Mouse (Mus musculus): ENCODE measurements at regions not wholly inside any gene's neighbourhood (a gene's known extent, or its start where the extent isn't known, plus 50 kb on each side); places are given as distances from the start of the nearest gene placed in this dataset.

DNA sequence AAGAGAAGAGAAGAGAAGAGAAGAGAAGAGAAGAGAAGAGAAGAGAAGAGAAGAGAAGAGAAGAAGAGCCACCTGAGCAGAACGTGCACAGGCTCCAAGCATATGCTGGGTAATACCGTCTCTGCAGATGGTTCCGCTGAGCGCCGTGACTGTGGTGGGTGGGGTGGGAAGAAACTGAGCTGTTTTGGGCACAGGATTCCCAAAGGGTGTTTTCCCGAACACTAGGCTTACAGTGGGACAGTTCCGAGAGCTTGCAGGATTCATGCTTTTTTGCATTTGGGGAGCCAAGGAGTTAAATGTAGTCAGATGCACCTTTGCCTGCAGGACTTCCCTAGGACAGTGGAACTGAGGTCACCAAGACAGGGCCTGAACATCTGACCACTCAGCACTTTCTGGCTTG, 142.3 kb upstream of the Lrfn2 start:
- no peak for DNase-seq (ENCODE audit: low spot score)

DNA sequence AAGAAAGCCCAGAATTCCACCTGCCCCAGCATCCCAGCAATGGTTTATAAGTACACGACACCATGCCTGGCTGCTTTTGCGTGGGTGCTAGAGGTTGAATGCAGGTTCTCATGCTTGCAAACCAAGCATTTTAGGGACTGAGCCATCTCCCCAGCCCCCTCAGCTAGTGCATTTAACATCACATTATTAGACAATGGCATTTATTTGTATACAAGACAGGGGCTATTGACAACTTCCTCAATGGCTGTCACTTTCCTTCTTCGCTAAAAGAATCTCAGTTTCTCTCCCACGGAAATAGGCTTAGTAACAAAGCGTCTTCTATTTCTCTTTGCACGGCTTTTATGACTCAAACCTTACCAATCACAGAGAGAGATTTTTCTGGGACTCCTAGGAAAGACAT, 141.7 kb upstream of the Lrfn2 start:
- no peak for DNase-seq (ENCODE audit: low spot score)

DNA sequence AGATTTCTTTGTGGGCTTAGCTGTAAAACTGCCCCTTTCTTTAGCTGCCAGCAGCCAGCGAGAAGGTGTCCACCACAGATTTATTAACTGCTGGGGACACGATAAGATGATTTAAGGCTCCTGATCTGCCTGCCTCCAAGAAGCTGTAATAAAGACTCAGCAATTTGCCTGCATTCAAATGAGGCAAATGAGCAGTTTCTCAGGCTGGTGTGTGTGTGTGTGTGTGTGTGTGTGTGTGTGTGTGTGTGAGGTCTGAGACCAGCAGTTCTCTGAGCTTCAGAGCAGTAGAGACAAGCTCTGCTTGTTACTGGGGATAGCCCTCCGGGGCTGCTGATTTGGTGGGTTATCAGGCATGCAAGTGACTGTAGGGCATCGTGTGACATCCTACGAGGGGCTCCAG, 139.2 kb upstream of the Lrfn2 start:
- no peak for DNase-seq (ENCODE audit: low spot score)

DNA sequence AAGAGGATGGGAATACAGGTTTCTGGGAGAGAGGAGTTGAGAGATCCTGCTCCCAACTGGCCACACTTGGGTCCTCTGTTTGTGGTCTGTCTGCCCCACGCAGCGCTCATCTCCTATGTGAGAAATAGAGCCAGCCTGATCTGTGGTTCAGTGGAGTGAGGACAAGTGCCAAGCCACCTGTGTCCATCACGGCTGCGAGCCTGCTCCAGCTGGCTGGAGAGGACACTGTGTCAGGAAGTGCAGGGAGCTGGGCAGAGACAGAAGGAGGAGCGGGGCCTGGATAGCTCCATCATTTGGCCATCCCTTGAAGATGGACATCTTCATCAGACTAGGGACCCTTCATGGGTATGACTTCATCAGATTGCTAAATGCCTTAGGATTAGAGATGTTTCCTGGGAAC, 136.4 kb upstream of the Lrfn2 start:
- no peak for DNase-seq (ENCODE audit: low spot score)

DNA sequence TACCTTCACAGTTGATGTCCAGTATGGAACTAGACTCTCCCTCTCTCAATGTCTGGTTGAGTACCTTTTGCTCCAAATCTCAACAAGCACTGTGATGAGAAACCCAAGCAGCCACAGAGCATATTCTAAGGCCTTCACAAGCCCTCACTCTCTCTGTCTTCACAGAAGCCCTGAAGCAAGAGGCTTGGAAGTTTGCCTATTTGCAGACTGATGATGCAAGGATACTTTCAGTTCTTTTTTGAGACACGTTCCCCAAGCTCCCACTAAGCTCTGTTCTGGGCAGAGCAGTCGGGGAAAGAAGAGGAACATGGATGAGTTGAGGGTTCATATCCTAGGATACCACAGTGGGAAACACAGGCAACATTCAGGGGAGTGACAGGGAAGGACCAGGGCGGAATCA, 134.0 kb upstream of the Lrfn2 start:
- no peak for DNase-seq (ENCODE audit: low spot score)

DNA sequence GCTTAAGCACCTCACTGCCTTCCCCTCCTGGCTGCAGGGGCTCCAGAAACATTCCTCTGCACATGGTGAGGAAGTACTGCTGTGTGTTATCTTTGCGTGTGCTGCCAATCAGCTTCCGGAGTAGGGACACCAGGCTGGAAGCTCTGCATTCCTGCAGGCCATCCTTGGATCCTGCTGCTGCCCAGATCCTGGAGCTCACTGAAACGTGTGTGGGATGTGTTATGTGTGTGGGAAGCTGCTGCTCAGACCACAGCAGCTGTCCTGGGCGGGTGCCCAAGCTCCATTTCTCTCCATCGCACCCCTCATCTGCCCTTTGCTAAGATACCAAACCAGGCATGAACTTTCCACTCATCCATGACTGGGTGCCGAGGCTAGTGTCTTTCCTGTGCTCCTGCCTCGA, 129.5 kb upstream of the Lrfn2 start:
- no peak for DNase-seq (ENCODE audit: low spot score)

DNA sequence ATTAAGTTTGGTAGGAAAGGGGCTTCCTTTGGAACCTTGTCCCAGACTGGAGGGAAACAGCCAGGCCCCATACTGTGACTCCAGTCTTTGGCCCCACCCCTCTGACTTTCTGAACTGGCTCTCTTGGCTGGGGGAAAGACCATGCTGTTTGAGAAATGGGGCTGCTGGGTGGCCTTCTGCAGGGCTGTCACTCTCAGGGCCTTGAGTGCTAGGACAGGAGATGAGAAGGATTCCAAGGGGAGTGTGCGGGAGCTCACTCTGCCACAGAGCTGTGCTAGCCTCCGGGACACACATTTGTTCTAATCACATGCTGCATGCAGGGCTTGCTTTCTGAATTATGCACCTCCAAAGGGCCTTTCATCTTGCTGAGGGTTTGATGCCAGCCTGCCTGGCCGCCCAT, 124.3 kb upstream of the Lrfn2 start:
- DNase-seq (ENCODE audit: low spot score), result no peak

DNA sequence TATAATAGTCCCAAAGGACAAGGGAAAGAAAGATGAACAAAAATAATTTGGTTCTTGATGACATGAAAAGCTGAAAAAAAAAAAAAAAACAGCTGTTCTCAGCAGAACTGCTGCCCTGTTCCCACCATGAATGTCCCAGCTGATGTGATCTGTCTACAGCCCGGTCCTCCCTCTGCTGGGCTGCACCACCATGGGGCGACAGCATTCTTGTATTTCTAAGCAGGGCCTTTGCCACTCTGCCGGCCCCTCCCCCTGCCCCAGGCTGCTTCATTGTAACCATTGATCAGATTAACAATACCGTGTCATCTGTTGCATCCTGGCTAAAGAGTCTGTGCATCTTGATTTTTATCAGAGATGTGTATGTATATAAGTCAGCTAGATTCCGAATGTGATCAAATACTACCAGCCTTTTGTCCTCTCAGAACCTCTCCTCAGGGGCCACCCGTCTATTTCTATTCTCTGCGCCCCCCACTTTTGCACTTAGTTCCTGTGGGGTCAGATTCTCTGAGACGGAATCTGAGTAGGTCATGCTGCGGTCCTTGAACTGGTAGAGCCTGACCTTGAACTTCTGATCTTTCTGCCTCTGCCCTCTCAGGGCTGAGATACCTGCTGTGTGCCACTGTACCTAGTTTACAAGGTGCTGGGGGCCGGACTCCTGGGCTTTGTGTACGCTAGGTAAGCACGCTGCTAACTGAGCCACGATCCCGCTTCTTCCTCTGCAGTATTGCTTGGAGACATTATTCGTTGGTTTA, 117.2 kb upstream of the Lrfn2 start:
- no peak for DNase-seq (ENCODE audit: low spot score)

DNA sequence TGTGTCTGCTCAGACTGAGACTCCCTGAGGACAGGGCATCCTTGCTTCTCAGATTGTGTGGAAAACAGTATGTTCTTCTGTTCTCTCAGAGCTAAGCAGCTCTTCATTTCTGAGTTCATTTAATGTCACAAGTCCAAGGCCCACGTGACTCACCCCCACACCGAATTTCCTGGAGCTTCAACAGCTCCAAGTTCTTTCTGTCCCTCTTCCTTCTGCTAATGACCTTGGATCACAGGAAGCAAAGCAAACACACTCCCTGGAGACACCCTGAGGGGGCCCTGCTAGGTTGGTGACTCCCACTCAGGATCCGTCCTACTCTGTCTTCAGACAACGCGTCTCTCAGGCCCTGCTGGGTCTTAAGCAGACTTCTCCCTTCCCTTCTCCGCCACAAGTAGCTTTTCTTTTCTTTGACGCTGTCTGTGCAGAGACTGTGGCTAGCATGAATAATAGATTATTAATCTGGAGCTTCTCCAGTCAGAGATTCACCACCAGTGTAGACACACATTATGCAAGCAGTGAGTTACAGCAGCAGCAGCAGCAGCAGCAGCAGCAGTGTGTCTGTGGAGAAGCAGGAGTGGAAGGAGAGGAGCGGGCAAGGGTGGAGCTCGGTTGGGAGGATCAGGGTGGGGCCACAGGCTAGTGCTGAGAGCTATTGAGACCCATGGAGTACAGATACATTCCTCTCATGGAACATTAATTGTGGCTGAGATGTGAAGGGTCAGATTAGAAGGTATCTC, 115.4 kb upstream of the Lrfn2 start:
- peak; percentile 29 for DNase-seq (ENCODE audit: low spot score)

DNA sequence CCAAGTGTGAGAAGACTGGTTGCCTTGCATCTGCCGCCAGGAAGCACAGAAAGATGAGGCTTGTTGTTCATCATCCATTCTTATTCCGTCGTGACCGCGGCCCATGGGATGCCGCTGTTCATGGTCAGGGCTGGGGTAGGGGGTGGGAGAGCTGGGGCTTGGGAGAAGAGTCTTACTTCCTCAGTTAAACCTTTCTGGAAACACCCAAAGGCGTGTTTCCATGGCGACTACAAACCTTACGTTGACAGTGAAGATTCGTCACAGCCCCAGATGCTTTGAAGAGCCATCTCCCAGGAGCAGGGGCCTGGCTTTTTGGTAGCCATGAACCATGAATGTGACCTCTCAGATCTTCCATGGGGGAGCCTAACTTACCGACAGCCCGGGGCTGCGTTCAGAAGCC, 114.6 kb upstream of the Lrfn2 start:
- no peak for DNase-seq (ENCODE audit: low spot score)

DNA sequence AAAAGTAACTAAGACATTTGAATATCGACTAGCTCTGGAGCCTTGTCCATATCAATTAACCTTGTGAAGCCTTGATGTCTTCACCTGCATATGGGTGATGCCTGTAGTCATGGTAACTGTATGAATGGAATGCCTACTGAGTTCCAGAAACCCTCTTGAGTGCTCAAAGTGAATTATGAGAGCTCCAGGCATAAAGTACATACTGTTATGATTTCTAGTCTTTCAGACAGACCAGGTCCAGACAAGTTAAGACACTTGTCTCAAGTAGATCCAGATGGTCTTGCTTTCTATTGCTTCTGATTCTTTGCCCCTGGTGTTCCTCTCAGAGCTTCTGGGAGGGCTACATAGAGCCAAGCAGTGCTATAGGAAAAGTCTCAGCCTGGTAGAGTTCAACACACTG, 112.5 kb upstream of the Lrfn2 start:
- no peak for DNase-seq (ENCODE audit: low spot score)

DNA sequence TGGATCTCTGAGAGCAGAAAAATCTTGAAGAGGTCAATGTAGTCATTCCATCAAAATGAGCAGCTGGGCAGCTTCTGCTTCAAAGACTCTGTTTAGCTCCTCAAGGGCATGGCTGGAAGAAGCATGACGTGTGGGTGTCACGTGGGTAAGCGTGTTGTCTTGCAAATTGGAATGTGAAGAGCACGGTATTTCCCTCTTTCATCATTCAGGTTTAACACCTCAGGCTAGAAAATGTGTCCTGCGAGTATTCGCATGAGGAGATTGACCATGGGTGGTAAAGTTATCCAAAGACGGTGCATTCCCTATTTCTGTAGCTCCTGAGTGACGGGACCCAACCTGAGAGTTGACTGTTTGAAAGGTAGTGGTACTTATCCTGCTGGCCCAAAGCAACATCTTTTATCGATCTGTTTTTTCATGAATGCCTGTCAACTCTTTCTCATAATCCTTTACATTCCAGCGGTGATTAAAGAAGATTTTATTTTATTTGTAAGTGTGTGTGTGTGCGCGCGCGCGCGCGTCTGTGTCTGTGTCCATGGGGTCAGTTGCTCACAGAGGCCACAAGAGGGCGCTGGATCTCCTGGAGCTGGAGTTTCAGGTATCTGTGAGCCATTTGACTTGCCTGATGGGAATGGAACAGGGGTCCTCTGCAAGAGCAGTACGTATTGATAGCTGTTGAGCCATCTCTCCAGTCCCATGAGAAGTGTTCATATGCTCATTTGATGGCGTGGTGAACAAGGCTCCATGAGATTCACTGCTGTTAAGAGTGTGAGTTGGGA, 109.9 kb upstream of the Lrfn2 start:
- no peak for DNase-seq (ENCODE audit: low spot score)

DNA sequence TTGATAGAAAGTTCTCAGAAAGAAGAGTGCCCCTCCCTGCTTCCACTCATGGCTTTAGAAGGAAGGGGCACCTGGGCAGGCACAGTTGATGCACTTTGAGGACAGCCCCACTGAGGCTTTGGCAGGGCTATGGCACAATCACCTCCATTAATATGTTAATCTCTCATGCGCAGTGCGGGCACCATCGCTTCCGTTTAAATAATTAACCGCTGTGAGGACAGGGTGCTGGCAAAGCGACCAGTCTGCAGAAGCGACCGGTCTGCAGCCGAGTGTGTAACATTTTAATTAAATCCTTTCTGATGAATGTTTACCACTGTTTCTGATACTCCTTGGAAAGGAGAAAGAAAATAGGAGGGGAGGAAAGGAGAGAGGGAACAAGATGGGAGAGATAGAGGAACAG, 108.3 kb upstream of the Lrfn2 start:
- DNase-seq (ENCODE audit: low spot score), result no peak

DNA sequence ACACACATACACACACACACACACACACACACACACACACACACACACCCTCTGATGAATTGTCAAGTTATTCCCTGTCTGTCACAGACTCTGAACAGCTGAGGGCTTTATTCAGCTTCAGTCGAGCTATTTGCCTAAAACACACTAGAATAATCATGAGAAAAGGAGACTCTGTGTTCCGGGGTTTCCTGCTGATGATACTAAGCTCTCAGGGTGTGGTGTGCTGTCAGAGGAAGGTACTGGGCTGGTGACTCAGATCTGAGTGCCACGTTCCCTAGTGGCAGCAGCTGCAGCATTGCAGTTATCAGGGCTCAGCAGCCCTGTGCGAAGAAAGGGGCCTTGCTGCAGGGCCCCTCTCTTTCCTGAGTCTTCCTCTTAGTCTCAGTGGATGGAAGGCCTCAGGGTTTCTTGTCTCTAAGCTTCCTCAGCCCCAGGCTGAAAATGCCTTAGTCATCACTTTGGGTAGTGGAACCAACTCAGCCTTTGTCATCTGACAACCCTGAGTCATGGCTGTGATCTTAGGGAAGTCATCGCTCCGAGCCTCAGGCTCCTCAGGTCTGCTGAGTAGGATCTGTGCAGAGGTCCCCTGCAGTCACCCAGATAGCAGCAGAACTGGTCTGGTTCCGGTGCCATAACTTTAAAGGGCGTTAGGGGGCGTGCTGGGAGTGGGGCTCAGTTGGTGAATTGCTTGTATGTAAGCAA, 106.8 kb upstream of the Lrfn2 start:
- no peak for DNase-seq (ENCODE audit: low spot score)

DNA sequence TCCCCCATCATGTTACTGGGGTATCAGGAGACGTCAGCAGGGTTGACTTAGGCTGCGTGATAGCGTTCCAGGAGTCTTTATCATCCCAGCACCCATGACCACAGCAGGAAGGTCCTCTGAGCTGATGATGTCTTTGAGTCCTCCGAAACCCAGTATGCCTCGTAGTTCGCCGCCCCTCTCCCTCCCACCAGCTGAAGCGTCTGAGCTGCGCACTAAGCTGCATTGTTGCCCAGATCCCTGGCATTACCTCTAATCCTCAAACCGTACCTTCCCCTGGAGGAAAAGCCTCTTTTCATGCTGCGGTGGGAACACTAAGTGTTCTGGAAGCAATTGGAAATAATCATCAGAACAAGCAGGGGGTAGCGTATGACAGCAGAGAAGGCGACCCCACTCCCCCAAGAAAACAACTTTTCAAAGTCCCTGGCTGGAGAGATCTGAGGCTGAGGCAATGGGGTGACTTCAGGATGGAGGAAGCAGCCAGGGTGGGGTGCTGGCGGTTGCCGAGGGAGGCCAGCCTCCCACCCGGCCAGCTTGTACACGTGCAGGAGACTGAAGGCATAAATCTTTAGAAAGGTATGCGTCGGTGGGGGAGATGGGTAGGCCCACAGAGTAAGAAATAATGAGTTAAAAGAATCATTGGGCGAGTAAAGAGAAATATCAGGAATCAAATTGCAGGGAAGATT, 93.7 kb upstream of the Lrfn2 start:
- no peak for DNase-seq (ENCODE audit: low spot score)

DNA sequence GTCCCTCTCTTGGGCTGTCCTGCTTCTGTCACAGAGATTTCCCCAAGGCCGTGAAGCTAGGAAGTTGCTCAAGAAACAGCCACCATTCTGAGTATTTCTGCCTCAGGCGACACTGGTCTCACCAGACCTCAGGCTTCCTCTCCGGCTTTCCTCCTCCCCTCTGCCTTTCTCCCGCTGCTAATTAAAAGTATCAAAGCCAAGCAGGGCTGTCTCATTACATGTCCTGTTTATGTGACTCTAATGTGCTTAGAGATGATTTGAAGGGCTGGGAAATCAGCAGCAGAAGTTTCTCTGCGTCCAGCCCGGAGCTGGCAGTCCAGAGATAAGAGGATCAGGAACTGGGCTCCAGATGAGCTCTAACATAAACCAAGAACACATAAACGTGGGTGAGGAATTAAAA, 84.3 kb upstream of the Lrfn2 start:
- no peak for DNase-seq (ENCODE audit: low spot score)

DNA sequence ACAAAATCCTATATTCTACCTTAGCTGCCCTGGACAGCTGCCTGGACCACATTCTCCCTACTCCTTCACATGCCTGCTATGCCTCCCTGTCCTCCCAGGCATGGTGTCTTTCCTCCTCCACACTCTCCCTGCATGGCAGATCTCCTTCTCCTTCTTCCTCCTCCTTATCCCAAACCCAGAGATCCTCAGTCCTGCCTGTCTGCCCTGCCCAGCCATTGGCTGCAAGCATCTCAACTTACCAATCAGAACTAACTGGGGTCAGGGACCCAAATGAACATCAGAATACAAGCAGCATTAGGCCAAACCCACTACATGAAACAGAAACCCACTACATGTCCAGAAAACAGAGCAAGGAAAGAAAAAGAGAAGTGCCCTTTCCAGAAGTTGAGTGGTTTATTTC, 81.3 kb upstream of the Lrfn2 start:
- DNase-seq (ENCODE audit: low spot score), result no peak

DNA sequence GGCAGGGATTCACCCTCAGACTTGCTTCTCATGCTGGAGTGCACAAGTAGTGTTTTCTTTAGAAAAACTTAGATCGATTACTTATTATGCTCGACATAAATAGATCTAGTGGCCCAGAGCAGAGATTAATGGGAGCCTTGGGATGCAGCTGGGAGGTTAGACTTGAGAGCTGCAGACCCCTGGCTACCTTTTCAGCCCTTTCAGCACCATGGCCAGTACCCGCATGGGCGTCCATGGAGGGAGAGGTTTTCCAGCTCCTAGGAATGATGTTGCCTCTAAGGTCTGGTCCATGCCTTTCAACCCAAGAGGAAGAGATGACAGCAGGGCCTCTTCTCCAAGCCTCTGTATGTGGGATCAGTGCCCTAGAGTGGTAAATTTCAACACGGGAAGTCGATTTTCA, 73.3 kb upstream of the Lrfn2 start:
- DNase-seq (ENCODE audit: low spot score), result no peak

DNA sequence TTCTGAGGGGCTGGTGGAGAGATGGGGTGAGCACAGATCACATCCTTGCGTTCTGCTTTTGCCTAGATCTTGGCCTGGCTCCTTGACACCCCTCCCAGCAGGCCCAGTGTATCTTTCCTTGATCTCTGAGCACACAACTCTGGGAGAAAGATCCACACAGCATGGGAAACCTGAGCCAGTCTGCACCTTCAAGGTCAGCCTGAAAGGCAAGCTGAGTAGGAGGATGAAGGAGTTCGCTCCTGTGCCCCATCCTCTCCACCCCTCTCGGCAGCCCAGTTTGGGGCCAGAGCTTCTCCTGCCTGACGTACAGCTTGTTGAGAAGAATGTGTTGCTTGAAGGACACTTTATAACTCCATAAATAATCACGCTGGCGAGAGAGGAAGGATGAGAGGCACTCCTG, 61.7 kb upstream of the Lrfn2 start:
- DNase-seq (ENCODE audit: low spot score), result no peak

DNA sequence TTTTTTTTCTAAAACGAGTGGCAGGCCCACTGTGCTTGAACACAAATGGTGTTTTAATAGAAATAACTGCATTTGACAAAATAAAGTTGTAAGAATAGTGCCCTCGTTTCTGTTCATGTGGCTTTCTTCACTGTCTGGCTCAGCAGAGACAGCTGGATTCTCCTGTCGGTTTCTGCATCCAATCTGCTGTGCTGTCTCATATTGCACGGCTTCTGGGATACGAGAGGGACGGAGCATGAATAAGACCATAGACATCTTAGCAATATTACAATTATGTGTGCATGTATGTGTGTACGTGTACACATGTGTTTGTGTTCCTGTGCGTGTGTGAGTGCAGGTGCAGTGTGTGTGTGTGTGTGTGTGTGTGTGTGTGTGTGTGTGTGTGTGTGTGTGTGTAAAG, 54.7 kb upstream of the Lrfn2 start:
- no peak for DNase-seq (ENCODE audit: low spot score)

DNA sequence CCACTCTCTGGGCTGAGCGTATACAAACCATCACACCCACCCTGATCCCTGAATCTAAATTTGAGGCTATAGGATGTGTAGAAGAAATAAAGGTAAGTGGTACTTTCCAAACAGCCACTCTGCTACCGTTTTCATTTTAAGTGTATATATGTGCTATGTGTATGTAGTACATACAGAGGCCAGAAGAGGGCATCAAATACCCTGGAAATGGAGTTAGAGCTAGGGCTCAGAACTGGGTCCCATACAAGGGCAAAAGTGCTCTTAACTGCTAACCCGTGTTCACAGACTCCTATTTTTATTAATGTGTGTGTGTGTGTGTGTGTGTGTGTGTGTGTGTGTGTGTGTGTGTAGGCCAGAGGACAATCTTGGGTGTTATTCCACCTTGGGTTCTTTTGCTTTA, 51.6 kb upstream of the Lrfn2 start:
- no peak for DNase-seq (ENCODE audit: low spot score)

DNA sequence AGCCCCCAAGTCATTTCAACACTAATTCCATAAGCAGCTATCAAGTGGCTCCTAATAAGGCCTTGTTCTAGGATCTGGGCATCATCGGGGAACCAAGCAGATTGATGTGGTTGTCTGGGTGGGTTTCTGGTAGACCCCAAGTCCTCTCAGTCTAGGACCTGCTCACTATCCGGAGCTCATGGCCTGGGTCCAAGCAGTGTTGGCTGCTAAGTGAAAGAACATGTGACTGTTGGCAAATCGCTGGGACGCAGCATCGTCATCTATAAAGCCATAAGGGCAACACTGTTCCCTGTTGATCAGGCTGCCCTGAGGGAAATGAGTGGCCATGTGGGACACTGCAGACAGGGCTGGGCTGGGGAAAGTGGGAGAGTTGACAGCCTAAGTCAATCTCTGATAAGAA, 50.2 kb upstream of the Lrfn2 start:
- no peak for DNase-seq (ENCODE audit: low spot score)
